Mouse (Mus musculus) G1E (cell line): Measurements from ENCODE around the gene Gps1.

Source experiments
- CTCF ChIP-seq: IDR thresholded peaks from 2 replicates; pipeline ENCODE4 v1.5.1; 2012; ENCODE audit warnings: low read depth, low read length, inconsistent platforms, mixed read lengths
- GATA1 ChIP-seq: IDR thresholded peaks from 2 replicates; pipeline ENCODE4 v1.6.1; 2012; ENCODE audit warnings: borderline replicate concordance, low read length, inconsistent platforms, mixed read lengths
- TAL1 ChIP-seq: conservative IDR thresholded peaks from 2 replicates; pipeline ENCODE4 v1.6.1; 2012; ENCODE audit warnings: low read depth, low read length, inconsistent platforms, mixed read lengths

GRCm38 (mm10) chr11:120822321-120822720 is 38.2 kb downstream of the Gps1 start:
- TF ChIP-seq TAL1: no peak
- TF ChIP-seq GATA1: no peak
- no peak for TF ChIP-seq CTCF
